Mouse (Mus musculus): ENCODE results near the gene Kcnh5.

GRCm38 (mm10) chr12:75061731-75062130 lies 115.4 kb downstream of the Kcnh5 start:
- TF ChIP-seq REST (IDR thresholded peaks at IDR 0.05; ENCODE audit: insufficient read depth, insufficient read length) (no peak), POLR2A (IDR thresholded peaks at IDR 0.05; ENCODE audit: insufficient read length, low read depth) (no peak), MYOD1 (IDR thresholded peaks at IDR 0.05; ENCODE audit: control insufficient read depth in 1 of 3, insufficient read length in 2 of 3, low read depth in 2 of 3) (no peak), MYOG (IDR thresholded peaks at IDR 0.05; ENCODE audit: control insufficient read depth in 1 of 3, insufficient read depth in 1 of 3, insufficient read length in 2 of 3, low read depth in 2 of 3) (no peak), TCF3 (IDR thresholded peaks at IDR 0.05; ENCODE audit: insufficient read length, low read depth) (no peak), USF1 (IDR thresholded peaks at IDR 0.05; ENCODE audit: low read depth) (no peak)
